Mouse (Mus musculus) c-Kit-positive CD71-positive TER-119-positive erythroid progenitor cells, embryonic 14.5 days (primary cell): ENCODE data around the gene Olfr224.
"Not testable (repeated sequence)": the region's sequence is repeated elsewhere in the genome, so short reads cannot be mapped to it uniquely, and the experiment has no call there.

ENCODE experiments used
- DNase-seq: peaks from one replicate; pipeline ENCODE4 v3.0.0-alpha.2; 2013; ENCODE audit warnings: low spot score

Olfr224 gene

DNA sequence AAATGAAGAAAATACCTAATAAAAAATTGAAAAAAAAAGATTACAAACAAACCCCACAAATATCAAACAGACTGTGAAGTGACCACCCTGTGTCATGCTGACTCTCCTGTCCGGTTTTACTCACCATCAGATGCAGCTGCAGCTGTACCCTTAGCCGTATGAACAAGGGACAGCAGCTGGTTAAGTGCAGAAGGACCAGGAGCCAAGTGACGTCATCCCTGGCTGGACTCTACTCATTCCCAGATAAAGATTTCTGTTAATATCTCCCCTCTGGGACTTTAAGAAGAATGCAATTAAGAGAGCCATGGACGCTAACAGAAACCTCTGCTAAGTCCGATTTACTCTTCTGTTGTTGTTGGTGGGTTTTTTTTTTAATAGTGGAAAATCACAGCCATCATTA, at the start of gene Olfr224:
Gene Olfr224 (minus strand): TSS at position 149 of the 400 bp plus-strand sequence.
- no peak for DNase-seq

DNA sequence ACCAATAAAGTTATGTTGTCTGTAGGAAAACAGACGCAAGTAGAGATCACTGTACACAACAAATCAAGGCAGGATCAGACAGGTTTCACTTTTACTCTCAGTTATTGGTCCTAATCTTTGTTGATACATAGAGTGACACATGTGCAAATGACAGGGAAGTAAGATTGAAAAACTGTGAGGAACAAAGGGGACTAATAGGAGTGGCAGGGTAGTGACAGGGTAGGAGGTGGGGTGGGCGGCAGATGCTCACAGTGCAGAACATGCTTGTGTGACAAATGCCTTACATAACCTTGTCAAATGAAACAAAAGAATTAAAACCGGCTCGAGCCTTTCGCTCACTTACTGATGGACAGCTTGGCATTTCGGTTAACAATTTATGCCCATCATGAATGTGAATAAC, 48.4 kb upstream of the Olfr224 start:
- DNase-seq: no peak

DNA sequence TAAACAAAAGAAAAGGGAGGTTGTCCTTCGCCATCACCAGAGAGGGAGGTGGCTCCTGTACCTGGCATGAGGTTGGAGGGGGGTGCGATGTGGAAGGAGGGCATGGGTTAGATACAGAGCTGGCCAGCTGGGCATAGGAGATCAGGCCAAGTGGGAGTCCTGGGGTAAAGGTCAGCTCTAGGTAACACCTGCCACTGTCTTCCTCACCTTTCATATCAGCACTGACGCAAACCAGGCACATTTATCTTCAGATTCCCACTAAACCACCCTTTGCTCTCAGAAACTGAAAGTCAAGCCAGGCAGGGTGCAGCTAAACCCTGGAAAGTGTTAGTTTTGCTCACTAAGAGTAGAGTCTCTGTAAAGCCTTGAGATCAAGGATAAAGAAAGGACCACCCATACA, 48.0 kb upstream of the Olfr224 start:
- DNase-seq: no peak

DNA sequence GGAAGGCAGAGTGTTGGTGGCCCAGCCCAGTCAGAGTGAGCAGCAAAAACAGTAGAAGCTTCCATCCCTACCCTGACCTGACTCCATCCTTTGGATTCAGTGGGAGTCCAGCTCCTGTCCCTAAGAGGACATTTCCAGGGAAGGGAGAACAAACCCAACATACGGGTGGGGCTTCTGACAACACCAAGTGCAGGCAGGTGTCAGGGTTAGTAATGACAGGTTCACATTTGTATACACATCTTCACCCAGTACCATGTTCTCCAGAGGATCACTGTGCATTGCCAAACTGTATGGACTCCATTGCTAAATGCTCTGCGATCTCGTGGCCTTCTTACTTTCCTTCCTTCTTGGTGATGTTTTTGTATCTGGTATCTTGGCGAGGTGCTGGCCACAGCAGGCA, 45.6 kb upstream of the Olfr224 start, which contains the start of gene 2210407C18Rik:
Gene 2210407C18Rik (minus strand): TSS at position 101 of the 400 bp plus-strand sequence.
- no peak for DNase-seq

DNA sequence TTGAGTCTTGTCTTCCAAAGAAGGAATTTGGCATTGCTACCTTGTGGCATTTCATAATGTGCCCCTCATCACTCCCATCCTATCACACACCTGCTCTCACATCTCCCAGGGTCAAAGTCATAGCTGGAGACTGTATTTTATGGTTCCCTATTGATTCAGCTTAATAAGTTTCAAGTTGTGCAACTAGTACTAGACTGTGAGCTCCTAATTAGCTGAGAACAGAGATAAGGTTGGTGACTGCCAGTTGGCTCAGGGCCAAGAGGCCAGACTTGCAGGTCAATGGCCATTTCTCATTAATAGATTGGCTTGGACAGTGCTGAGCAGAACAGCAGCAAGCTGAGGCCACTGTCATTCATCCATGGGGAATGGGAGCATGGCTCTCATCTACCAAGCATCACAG, 44.2 kb upstream of the Olfr224 start:
- no peak for DNase-seq

DNA sequence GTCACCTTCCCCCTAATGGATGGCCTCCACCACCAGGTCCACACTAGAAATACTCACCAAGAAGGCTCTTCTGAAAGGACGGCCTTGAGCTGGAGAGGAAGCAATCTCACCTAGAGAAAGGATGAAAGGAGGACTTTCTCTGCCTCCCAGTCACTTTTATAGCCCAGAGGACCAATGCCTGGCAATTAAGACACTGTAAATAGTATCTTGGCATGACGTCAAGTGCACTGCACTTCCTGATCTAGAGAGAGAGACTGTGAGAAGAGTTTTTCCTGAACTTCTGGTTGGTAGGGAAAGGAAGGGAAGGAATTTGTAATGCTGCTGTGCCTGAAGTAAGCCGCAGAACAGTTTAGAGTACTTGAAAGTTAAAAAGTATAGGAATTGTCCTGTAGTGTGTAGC, 43.0 kb upstream of the Olfr224 start:
- no peak for DNase-seq

DNA sequence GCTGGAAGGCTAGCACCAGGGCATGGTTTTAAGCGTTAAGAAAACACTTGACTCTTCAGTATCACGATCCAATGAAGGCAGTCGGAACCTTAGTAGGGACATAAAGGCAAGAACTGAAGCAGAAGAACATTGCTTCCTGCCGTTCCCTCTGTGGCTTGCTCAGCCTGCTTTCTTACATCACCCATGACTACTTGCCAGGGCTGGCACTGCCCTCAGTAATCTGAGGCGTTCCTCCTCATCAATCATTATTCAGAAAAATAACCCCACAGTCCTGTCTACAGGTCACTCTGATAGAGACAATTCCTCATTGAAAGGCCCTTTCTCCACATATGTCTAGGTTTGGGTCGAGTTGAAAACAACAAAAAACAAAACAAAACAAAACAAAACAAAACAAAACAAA, 36.7 kb upstream of the Olfr224 start:
- no peak for DNase-seq

DNA sequence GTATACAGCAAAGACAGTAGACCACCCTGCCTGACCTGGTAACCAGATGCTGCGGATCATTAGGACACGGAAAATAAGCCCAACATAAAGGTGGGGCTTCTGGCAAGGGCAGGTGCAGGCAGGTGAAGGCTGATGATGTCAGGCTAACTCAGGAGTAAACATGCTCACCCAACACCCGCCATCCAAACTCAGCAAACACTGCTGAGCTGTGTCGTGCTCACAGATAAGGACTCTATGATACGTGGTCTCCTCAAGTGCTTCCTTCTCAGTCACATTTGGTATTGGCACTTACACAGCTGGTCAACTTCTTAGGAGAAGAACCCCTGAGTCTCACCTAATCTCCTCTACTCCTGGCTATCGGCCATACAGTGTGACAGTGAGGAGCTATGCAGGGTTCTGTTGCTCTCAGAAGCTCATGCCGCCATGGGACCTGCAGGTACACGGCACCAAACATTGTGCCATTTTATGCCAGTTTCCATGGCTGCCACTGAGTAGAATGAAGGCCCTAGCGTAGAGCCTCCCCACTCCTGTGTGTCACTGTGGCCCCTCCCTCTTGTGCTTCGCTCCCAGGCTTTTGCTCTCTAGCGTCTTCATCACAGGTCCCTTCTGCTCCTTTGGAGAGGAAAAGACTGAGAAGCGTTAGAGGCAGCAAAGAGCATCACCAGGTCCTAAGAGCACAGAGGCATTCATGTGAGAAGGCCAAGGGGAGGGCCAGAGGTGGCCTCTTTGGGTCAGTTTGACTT, 36.0 kb upstream of the Olfr224 start:
- DNase-seq: no peak

DNA sequence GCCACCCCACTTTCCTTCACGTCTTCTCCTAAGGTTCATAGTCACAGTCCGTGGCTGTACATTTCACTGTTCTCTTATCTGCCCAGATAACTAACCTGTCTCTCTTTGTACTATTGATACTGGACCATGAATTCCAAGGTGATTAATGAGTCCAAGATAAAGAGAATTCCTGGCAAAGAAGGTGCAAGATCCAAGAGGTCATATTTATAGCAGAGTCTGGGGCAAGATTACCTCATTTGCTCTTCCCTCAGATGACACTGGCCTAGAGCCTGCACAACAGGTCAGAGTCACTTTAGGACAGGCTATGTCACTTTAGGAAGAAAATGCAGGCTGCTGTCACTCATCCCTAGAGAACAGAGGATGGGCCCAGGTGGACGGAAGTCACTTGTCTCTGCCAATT, 34.9 kb upstream of the Olfr224 start:
- DNase-seq: no peak

DNA sequence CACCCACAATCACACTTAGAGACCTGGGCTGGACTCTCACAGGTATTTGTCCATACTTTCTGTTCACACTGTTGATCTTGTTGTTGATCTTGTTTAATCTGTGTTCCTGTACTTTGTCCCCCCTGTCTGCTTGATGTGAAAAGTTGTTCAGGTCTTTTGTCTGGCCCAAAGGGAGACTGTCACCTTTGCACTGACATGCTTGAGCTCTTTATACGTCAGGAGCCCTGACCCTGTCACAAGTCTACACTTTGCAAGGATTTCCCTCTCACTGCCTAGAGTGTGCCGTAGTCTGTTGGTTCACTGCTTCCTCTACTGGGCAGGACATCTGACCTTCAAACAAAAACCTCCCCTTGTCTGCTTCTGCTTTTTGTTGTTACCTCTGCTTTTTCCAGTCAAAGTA, 34.3 kb upstream of the Olfr224 start:
- DNase-seq: no peak

DNA sequence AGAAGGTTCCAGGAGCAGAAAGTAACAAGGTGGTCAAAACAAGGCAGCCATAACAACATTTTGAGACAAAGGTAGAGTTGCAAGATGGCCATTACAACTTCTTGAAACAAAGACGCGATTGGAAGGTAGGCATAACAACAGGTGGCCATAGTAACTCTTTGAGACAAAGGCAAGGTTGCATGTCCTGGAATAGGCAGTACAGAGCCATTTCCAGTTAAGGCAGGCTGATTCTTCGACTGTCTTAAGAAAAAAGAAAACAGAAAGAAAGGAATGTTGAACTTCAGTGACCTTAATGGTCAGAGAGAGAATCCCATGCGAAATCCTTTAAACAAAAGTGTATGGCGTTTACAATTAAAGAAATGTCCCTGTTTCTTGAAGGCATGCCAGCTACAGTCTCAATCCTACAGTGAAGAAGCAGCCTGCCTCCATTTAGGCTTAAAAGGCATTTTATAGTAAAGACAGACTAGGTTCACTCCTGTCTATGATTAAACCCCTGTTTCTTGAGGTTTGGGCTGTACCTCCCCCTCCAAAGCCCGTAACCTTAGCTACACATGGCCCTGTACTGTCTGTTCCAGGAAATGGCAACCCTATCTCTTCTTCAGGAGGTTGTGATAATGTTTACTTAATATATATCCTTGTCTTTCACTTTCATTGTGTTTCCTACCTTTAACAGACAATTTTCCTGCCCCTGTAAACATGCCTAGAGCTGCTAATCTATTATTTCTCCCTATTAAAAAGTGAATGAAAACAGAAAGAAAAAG, 32.6 kb upstream of the Olfr224 start:
- peak; percentile 10 for DNase-seq

DNA sequence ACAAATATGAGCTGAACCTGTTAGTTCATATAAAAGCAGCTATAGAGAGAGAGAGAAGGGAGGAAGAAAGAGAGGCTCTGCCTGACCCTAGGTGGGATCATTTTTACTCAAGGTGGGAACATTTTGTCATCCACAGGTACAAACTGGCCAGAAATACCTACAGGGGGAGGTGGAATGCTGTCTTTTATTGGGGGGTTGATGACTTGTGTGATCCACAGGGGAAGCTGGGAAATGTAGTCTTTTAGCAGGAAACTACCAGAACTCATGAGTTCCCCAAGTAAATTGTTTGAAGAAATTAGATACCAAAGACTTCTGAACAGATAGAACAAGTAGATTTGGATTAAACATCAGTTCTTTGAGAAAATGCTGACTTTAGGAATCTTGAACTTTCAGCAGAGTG, 31.7 kb upstream of the Olfr224 start:
- no peak for DNase-seq

DNA sequence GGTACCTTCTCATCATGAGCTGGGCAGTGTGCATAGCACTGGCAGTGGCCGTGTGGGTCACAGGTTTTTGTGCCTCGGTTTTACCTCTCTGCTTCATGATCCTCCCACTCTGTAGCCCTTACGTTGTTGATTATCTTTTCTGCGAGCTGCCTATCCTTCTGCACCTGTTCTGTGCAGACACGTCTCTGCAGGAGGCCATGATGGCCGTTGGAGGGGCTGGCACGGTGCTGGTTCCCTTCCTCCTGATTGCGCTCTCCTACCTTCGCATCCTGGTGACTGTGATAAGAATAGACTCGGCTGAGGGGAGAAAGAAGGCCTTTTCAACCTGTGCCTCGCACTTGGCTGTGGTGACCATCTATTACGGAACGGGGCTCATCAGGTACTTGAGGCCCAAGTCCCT, 27.5 kb upstream of the Olfr224 start:
- DNase-seq: peak; percentile 40

DNA sequence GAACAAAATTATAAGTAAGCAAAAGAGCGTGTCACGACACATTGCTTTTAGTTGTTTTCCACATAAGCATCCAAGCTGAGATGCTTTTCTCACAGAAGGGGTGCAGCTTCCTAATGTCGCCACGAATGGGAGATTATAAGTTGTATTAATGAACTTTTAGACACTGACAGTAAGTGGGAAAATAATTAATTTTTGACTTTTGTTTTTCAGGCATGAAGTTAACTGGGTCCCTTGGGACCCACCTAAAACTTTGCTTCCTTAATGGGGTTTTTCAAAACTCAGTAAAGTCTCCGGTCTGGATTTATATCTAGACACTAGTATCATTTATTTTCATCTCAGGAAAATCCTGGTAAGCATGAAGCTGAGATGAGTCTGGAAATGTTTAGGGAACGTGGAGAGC, 24.5 kb upstream of the Olfr224 start, which contains the start of gene Olfr324:
Gene Olfr324 (plus strand): TSS at position 301 of the 400 bp plus-strand sequence.
- no peak for DNase-seq

DNA sequence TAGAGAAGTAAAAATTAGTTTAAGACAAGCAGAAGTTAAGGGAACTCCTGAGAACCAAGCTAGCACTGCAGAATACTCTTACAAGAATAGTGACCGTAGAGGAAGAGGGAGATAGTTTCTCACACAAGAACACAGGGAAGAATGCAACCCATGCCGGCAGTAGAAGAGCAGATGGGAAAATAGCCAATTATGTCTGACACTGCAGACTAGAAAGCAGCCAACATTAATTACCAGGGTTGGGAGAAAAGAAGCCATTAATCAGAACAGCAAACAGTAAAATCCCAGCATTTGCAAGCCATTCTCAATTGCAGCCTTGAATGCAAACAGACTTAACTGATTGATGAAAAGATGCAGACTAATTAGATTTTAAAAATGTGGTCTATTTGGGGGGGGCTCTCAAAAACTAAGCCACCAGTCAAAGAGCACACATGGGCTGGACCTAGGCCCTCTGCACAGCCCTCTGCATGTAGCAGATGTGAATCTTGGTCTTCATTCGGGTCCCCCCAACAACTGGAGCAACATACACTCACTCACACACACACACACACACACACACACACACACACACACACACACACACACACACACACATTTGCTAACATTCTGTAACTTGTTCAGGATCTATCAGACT, 18.4 kb upstream of the Olfr224 start:
- DNase-seq: no peak

DNA sequence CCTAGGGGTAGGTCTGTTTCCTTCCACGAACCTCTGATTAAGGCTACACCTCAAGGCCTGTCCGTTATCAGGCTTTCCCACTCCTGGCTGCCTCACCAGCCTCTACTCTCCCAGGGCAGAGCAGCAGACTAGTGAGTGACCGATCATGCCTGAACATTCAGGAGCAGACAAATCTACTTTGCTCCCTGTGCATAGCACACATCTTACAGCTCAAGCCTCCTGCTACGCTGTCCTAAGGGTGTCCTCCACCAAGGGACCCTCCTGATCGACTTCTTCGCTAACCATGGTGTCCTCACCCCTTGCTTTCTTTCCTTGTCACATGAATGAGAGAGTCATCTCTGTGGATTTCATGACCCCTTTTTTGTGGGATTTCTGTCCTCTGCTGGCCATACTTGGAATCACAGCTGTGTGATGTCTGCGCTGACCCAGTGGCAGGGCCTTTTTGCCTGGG, 17.6 kb upstream of the Olfr224 start:
- DNase-seq: peak; percentile 81

DNA sequence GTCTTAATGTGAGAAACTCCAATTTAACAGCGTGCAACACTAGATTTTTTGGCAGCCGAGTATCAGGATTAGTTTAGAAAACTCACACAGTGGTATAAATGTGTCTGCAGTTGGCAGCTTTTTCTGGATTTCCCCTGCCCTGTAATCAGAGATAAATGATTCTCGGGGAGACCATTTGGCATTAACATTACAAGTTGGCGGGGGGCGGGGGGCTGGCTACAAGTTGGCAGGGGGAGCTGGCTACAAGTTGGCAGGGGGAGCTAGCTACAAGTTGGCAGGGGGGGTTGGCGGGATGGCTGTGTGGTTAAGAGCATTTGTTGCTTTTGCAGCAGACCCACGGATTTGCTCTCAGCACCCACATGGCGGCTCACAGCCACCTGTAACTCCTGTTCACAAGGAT, 8.3 kb upstream of the Olfr224 start:
- DNase-seq: no peak

DNA sequence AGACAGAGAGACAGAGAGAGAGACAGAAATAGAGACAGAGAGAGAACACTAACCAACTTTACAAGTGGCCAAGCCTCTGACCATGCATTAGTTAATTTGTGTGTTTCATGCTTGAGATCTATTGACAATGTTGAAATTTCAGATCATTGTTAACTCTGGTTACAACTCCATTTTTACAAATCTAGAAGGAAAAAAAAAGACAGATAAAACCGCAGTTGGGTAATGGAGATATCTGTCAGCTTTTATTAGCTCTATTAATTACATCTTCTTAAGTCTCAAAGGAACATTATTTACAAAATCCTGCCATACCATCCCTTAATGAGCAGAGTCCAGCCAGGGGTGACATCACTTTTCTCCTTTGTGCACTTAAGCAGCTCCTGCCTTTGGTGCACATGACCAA, 7.1 kb upstream of the Olfr224 start, which contains the start of gene Olfr325:
Gene Olfr325 (plus strand): TSS at position 301 of the 400 bp plus-strand sequence.
- no peak for DNase-seq

DNA sequence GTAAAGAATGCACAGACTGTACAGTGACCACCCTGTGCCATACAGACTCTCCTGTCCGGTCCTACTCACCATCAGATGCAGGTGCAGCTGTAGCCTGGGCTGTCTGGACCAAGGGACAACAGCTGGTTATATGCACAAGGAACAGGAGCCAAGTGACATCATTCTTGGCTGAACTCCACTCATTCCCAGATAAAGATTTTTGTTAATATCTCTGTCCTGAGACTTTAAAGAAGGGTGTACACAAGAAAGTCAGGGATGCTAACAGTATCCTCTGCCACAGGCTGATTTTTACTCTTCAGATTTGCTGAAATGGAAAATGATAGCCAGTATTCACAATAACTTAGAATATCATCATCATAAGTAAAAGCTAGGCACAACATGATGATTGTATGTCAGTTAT, 14.8 kb downstream of the Olfr224 start, which contains the start of gene Olfr328:
Gene Olfr328 (minus strand): TSS at position 101 of the 400 bp plus-strand sequence.
- DNase-seq: no peak

DNA sequence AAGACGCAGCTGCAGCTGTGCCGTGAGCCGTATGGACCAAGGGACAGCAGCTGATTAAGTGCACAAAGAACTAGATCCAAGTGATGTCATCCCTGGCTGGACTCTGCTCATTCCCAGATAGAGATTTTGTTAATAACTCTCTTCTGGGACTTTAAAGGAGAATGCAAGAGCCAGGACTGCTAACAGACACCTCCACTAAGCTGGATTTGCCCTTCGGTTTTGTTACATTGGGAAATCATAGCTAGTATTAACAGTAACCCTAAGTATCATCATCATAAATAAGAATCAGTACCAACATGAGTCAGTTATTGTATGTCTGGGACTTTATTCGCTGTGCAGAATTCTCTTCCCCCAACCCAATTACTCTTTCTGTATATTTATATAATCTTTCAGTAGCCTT, 24.0 kb downstream of the Olfr224 start, which contains the start of gene Olfr329-ps:
Gene Olfr329-ps (minus strand): TSS at position 101 of the 400 bp plus-strand sequence.
- no peak for DNase-seq

DNA sequence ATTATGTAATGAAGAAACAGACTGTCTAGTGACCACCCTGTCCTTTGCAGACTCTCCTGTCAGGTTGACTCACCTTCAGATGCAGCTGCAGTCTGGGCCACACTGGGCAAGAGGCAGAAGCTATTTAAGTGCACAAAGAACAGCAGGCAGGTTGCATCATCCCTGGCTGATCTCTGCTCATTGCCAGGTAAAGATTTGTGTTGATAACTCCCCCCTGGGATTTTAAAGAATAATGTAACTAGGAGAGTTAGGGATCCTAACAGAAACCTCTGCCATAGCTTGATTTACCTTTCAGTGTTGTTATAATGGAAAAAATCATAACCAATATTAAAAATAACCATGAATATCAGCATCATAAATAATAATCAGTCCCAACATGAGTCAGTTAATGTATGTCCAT, 35.6 kb downstream of the Olfr224 start, which contains the start of gene Olfr330:
Gene Olfr330 (minus strand): TSS at position 101 of the 400 bp plus-strand sequence.
- DNase-seq: not testable (repeated sequence)

DNA sequence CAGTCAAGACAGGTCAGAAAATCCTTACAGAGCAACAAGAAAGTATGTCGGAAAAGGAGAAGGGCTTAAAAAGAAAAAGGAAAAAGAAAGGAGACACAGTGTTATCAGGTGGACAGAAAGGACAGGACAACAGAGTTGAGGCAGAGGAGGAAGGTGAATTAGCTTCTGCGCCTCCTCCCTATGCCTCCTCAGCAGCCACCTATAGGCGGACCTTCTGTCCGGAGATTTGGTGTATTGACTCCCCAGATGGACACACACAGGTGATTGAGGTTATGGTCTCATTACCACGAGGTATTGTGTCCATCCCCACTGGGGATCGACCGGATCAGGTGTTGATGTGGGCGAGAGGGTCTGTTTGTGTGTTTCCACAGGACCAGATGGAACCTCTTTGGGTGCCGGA, 50.6 kb downstream of the Olfr224 start:
- not testable (repeated sequence) for DNase-seq
